Mouse (Mus musculus) ovary, adult 10 weeks (tissue): ENCODE data around the gene Slc16a10. TPM values are rescaled to one million over a fixed set of nuclear protein-coding genes. Genes with fewer than 3 reads are reported as not detected.

ENCODE experiments used
- polyA plus RNA-seq: library from polyadenylated mRNA; stranded (reverse); fragments of 350-450 nt; fragmentation: Illumina TruSeq; extraction: RNeasy Lipid Tissue Mini Kit (QIAGEN cat#74804); gene quantifications from one replicate; pipeline ENCODE4 v1.2.3, GENCODE M21; 2014

Slc16a10 gene
- polyA plus RNA-seq, result 8.9 TPM

DNA sequence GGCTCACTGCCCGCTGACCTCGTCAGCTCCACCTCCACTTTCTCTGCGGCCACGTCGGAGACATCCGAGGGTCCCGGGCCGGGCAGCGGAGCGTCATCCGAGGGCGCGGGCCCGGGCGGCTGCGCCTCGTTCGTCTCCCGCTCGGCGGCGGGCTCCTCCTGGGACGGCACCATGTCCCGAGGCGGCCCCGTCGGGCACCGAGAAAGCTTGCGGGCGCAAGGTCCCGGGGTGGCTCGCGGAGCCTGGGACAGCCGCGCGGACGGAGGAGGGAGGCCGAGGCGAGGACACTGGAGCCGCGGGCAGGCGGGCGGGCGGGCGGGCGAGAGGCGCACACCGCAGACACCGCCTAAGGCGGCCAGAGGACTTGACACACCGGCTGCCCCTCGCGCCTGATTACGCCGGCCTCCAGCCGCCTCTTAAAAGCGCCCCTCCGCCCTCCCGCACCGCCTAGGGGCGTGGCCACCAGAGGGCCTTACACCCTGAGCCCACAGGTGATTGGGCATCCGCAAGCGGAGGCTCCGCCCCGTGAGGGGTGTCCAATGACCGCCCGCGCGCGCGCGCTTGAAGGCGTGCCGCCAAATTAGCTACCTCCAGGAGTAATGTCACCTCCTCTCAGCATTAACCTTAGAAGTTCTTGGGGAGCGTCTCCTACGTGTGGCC lies at the start of gene Slc16a10:
Slc16a10 (minus strand) TSS at position 395 of the 660 bp plus-strand sequence.

GRCm38 (mm10) chr10:40024554-40025428 lies 117.3 kb downstream of the Slc16a10 start, which contains the start of gene Mfsd4b1:
Mfsd4b1 (minus strand) TSS chr10:40025268.

GRCm38 (mm10) chr10:39986466-39986865 lies 155.6 kb downstream of the Slc16a10 start, which contains the start of gene Mfsd4b5:
Mfsd4b5 (minus strand) TSS chr10:39986646.

Other genes starting within 250 kb of the Slc16a10 start
- gene Mfsd4b4, start 243.0 kb downstream of the Slc16a10 start, polyA plus RNA-seq, result 13.8 TPM
- not detected for gene Mfsd4b2, start 215.3 kb downstream of the Slc16a10 start, polyA plus RNA-seq
- gene Mfsd4b3, start 182.1 kb downstream of the Slc16a10 start, polyA plus RNA-seq, result 0.86 TPM
- 0.20 TPM for gene Mfsd4b5, start 155.6 kb downstream of the Slc16a10 start, polyA plus RNA-seq
- gene Mfsd4b1, start 117.0 kb downstream of the Slc16a10 start, polyA plus RNA-seq, result 0.23 TPM
- 142 TPM for gene Rpf2, start 104.8 kb upstream of the Slc16a10 start, polyA plus RNA-seq
- gene Gtf3c6, start 115.8 kb upstream of the Slc16a10 start, polyA plus RNA-seq, result 149 TPM
- gene Amd1, start 159.9 kb upstream of the Slc16a10 start, polyA plus RNA-seq, result 252 TPM
- 63.5 TPM for gene Cdk19, start 197.3 kb upstream of the Slc16a10 start, polyA plus RNA-seq